Mouse (Mus musculus) ES-E14 (cell line): Measurements from ENCODE around the gene Fbxo11. TPM values are rescaled to one million over a fixed set of nuclear protein-coding genes. Genes with fewer than 3 reads are reported as not detected.

Experiments used
- DNase-seq: peaks from one replicate; pipeline ENCODE4 v3.0.0-alpha.2; 2013; ENCODE audit warnings: low read depth, low spot score
- H3K27ac ChIP-seq: 2 replicates; pipeline ENCODE4 v1.5.1; 2012; ENCODE audit warnings: low read depth, mild to moderate bottlenecking, low read length, moderate library complexity, mixed read lengths; ENCODE audit not compliant: poor library complexity, insufficient read depth, severe bottlenecking
- H3K36me3 ChIP-seq: 2 replicates; pipeline ENCODE4 v1.6.1; 2012; ENCODE audit warnings: mild to moderate bottlenecking, low read length, moderate library complexity, mixed read lengths; ENCODE audit not compliant: control insufficient read depth, poor library complexity, insufficient read depth, severe bottlenecking
- H3K4me1 ChIP-seq, 2 experiments: fragments of 150-350 bp in 1 of 2; sonication (generic) in 1 of 2; 2 replicates each; pipeline ENCODE4 v1.6.1; 2012; ENCODE audit warnings: low read length in 2 of 2, mild to moderate bottlenecking in 1 of 2, mixed read lengths in 1 of 2; ENCODE audit not compliant: control insufficient read depth in 2 of 2, insufficient read depth in 2 of 2, poor library complexity in 1 of 2
- H3K4me3 ChIP-seq, 2 experiments: fragments of 150-350 bp in 1 of 2; sonication (generic) in 1 of 2; 2 replicates each; pipeline ENCODE4 v1.5.1; 2012; ENCODE audit warnings: low read length in 2 of 2, low read depth in 1 of 2, mild to moderate bottlenecking in 1 of 2, mixed read lengths in 1 of 2; ENCODE audit not compliant: insufficient read depth in 1 of 2, poor library complexity in 1 of 2, severe bottlenecking in 1 of 2
- H3K9ac ChIP-seq: 2 replicates; pipeline ENCODE4 v1.6.1; 2012; ENCODE audit warnings: low read depth, mild to moderate bottlenecking, low read length, mixed read lengths; ENCODE audit not compliant: poor library complexity, insufficient read depth, severe bottlenecking
- H3K9me3 ChIP-seq: fragments of 150-350 bp; sonication (generic); 2 replicates; pipeline ENCODE4 v1.6.1; 2012; ENCODE audit warnings: low read depth, mild to moderate bottlenecking, low read length; ENCODE audit not compliant: control insufficient read depth, insufficient read depth
- CHD2 ChIP-seq: IDR thresholded peaks from 2 replicates; pipeline ENCODE4 v1.6.1; 2014; ENCODE audit warnings: mild to moderate bottlenecking, low read depth, low read length, inconsistent platforms
- HCFC1 ChIP-seq: IDR thresholded peaks from 2 replicates; pipeline ENCODE4 v1.6.1; 2012; ENCODE audit warnings: low read length, inconsistent platforms, borderline replicate concordance; ENCODE audit not compliant: insufficient read depth
- MAFK ChIP-seq: IDR thresholded peaks from 2 replicates; pipeline ENCODE4 v1.6.1; 2014; ENCODE audit warnings: mild to moderate bottlenecking, low read depth, low read length, inconsistent platforms; ENCODE audit not compliant: insufficient read depth
- ZC3H11A ChIP-seq: IDR thresholded peaks from 2 replicates; pipeline ENCODE4 v1.6.1; 2012; ENCODE audit warnings: low read depth, mild to moderate bottlenecking, inconsistent platforms, low read length, borderline replicate concordance
- ZNF384 ChIP-seq: IDR thresholded peaks from 2 replicates; pipeline ENCODE4 v1.6.1; 2012; ENCODE audit warnings: low read depth, low read length, inconsistent platforms
- in situ Hi-C, 2 experiments: fragments of 600-800 bp; cut with MboI; formaldehyde crosslinking; loops; one replicate each; pipeline ENCODE4 v1.15.1; 2025; ENCODE audit warnings: low sequenced_read_pairs in 2 of 2, inconsistent platforms in 1 of 2; ENCODE audit not compliant: unreplicated experiment in 2 of 2
- total RNA-seq: library from RNA; depleted of rRNA; stranded (reverse); fragments of 300-350 nt; gene quantifications from 2 replicates; pipeline ENCODE4 v1.2.3, GENCODE M21; 2012

Gene Fbxo11
- total RNA-seq, 1 experiment, result 23.5 TPM

- no peaks in the 10 kb centered on the region for H3K9me3 ChIP-seq
- no peak overlapping the region for H3K4me3 ChIP-seq
- no peak overlapping the region for H3K9ac ChIP-seq
- no peak for DNase-seq
- H3K36me3 ChIP-seq, result peaks cover 15% of the 10 kb centered on the region
- in situ Hi-C loops, result no loop called here
- H3K4me1 ChIP-seq, result no peaks in the 10 kb centered on the region
- no peak overlapping the region for H3K27ac ChIP-seq
- no peak for TF ChIP-seq CHD2
- no peak for TF ChIP-seq HCFC1
- TF ChIP-seq MAFK, result no peak
- TF ChIP-seq ZC3H11A, result no peak
- TF ChIP-seq ZNF384, result no peak
Observed at GRCm38 (mm10) chr17:87997808-87998207, 67.3 kb downstream of the Fbxo11 start.

- no peak for DNase-seq
- H3K4me3 ChIP-seq, result no peak overlapping the region
- in situ Hi-C loops, result no loop called here
- TF ChIP-seq ZNF384 (no peak), MAFK (no peak), HCFC1 (no peak), ZC3H11A (no peak), CHD2 (no peak)
- H3K4me1 ChIP-seq, result no peaks in the 10 kb centered on the region
- no peak overlapping the region for H3K27ac ChIP-seq
- H3K9me3 ChIP-seq, result no peaks in the 10 kb centered on the region
- no peak overlapping the region for H3K9ac ChIP-seq
- peaks cover 20% of the 10 kb centered on the region for H3K36me3 ChIP-seq
Observed at GRCm38 (mm10) chr17:87993338-87993737, 71.8 kb downstream of the Fbxo11 start.

GRCm38 (mm10) chr17:87992154-87992553, 72.9 kb downstream of the Fbxo11 start:
- in situ Hi-C loops, result no loop called here
- Histone ChIP-seq H3K4me3 (no peak overlapping the region), H3K27ac (no peak overlapping the region), H3K36me3 (peaks cover 29% of the 10 kb centered on the region), H3K4me1 (no peaks in the 10 kb centered on the region; a peak in 1 of 4 replicates), H3K9me3 (no peaks in the 10 kb centered on the region), H3K9ac (no peak overlapping the region)
- no peak for DNase-seq
- TF ChIP-seq CHD2 (no peak), ZNF384 (no peak), MAFK (no peak), HCFC1 (no peak), ZC3H11A (no peak)

- Histone ChIP-seq H3K4me1 (peaks cover 0 to 3% of the 10 kb centered on the region in 2 experiments; a peak in 3 of 4 replicates), H3K36me3 (peaks cover 68% of the 10 kb centered on the region), H3K27ac (no peak overlapping the region), H3K9ac (no peak overlapping the region), H3K4me3 (peak overlapping the region; percentile 2 to 45; a peak in 3 of 4 replicates), H3K9me3 (no peaks in the 10 kb centered on the region)
- in situ Hi-C loops, result no loop called here
- no peak for TF ChIP-seq CHD2
- no peak for DNase-seq
Observed at GRCm38 (mm10) chr17:87987507-87987906, 77.6 kb downstream of the Fbxo11 start.

GRCm38 (mm10) chr17:87985916-87986315, 79.2 kb downstream of the Fbxo11 start:
- in situ Hi-C loops, result no loop called here
- H3K9me3 ChIP-seq, result no peaks in the 10 kb centered on the region

More at GRCm38 (mm10) chr17:87985916-87986315, 79.2 kb downstream of the Fbxo11 start:
- no peak for TF ChIP-seq CHD2
- TF ChIP-seq MAFK, result no peak
- no peak for TF ChIP-seq HCFC1
- TF ChIP-seq ZC3H11A, result no peak
- TF ChIP-seq ZNF384, result no peak
- Histone ChIP-seq H3K27ac (no peak overlapping the region), H3K4me1 (peaks cover 0 to 3% of the 10 kb centered on the region in 2 experiments; a peak in 3 of 4 replicates), H3K4me3 (peak overlapping the region; percentile 8 to 47; a peak in 3 of 4 replicates), H3K9ac (peak overlapping the region; percentile 24; the same call in 1 of the 2 replicates), H3K36me3 (peaks cover 77% of the 10 kb centered on the region)
- DNase-seq, result no peak
